Mouse (Mus musculus) heart, postnatal 14 days (tissue): ENCODE results near the gene Rab36. TPM values are rescaled to one million over a fixed set of nuclear protein-coding genes. Genes with fewer than 3 reads are reported as not detected.

ENCODE experiments used
- total RNA-seq, 2 experiments: library from RNA; stranded (reverse); gene quantifications; 2 replicates each; pipeline ENCODE4 v1.2.3; 2021

The Rab36 gene
- total RNA-seq, 2 experiments from 2014 or later: 0.80 to 1.2 TPM

Other genes with a start within 250 kb of the Rab36 start
- gene Gnaz, start 69.9 kb upstream of the Rab36 start, total RNA-seq: under 1 TPM; 0.60 to 0.98 TPM
- not detected for gene Rsph14, start 4.5 kb upstream of the Rab36 start, total RNA-seq
- 10 to 100 TPM; 11.6 to 12.3 TPM for gene Bcr, start 23.5 kb downstream of the Rab36 start, total RNA-seq
- gene Specc1l, start 175.0 kb downstream of the Rab36 start, total RNA-seq: 10 to 100 TPM; 38.3 to 42.9 TPM